Mouse (Mus musculus) mature B cell (primary cell): ENCODE measurements around the gene Micall1.

Experiments
- in situ Hi-C: fragments of 300-500 bp; cut with MboI; formaldehyde crosslinking; loops from 2 replicates; pipeline ENCODE4 v1.14.3; 2019

Micall1 gene

GRCm38 (mm10) chr15:79185213-79185612, 76.5 kb downstream of the Micall1 start:
- in situ Hi-C loops = no loop called here
